Mouse (Mus musculus) megakaryocyte, embryonic 14.5 days (primary cell): ENCODE measurements around the gene Cabcoco1.

Experiments
- FLI1 ChIP-seq: IDR thresholded peaks from 2 replicates; pipeline ENCODE4 v1.6.1; 2012; ENCODE audit warnings: low read length, inconsistent platforms, mixed read lengths
- GATA1 ChIP-seq: IDR thresholded peaks from 3 replicates; pipeline ENCODE4 v1.6.1; 2012; ENCODE audit warnings: mixed read lengths, low read length, inconsistent platforms, borderline replicate concordance

GRCm38 (mm10) chr10:68388802-68389201 lies 152.9 kb downstream of the Cabcoco1 start:
- TF ChIP-seq GATA1 (no peak), FLI1 (no peak)
